Mouse (Mus musculus) liver, embryonic 14.5 days (tissue): ENCODE measurements around the gene Dync2li1. TPM values are rescaled to one million over a fixed set of nuclear protein-coding genes. Genes with fewer than 3 reads are reported as not detected.

Experiments
- ATAC-seq: fragments of 200-750 bp; cut with Nextera tagmentation; 2 replicates; pipeline ENCODE4 v1.8.0; 2017; ENCODE audit warnings: moderate number of reproducible peaks, mild to moderate bottlenecking, moderate library complexity; ENCODE audit not compliant: insufficient read depth
- DNase-seq, 3 experiments: peaks; one replicate each; pipeline ENCODE4 v3.0.0-alpha.2; 2012 to 2013; ENCODE audit warnings: low read depth in 3 of 3, low spot score in 3 of 3
- H3K27ac ChIP-seq: fragments of 300-500 bp; sonication (generic); 2 replicates; pipeline ENCODE4 v1.5.1; 2014; ENCODE audit warnings: moderate library complexity, mild to moderate bottlenecking, control low read depth, inconsistent platforms
- H3K27me3 ChIP-seq: fragments of 300-500 bp; sonication (generic); 2 replicates; pipeline ENCODE4 v1.6.1; 2014; ENCODE audit warnings: mild to moderate bottlenecking, low read length, moderate library complexity; ENCODE audit not compliant: control insufficient read depth, insufficient read depth
- H3K36me3 ChIP-seq: fragments of 300-500 bp; sonication (generic); replicated peaks from 2 replicates; pipeline ENCODE4 v1.6.1; 2014; ENCODE audit warnings: low read depth; ENCODE audit not compliant: control insufficient read depth, insufficient read depth
- H3K4me1 ChIP-seq, 2 experiments: fragments of 200-500 bp in 1 of 2; fragments of 300-500 bp in 1 of 2; sonication (generic) in 1 of 2; replicated peaks; 2 replicates each; pipeline ENCODE4 v1.6.1; 2012 to 2014; ENCODE audit warnings: antibody characterized with exemption in 1 of 2, inconsistent platforms in 1 of 2, low read length in 1 of 2; ENCODE audit not compliant: control insufficient read depth in 2 of 2, insufficient read depth in 2 of 2
- H3K4me2 ChIP-seq: fragments of 300-500 bp; sonication (generic); 2 replicates; pipeline ENCODE4 v1.6.1; 2014; ENCODE audit warnings: low read depth, mild to moderate bottlenecking, control low read depth, moderate library complexity
- H3K4me3 ChIP-seq, 2 experiments: fragments of 200-500 bp in 1 of 2; fragments of 300-500 bp in 1 of 2; sonication (generic) in 1 of 2; 2 replicates each; pipeline ENCODE4 v1.5.1; 2012 to 2014; ENCODE audit warnings: low read depth in 2 of 2, low read length in 2 of 2, mild to moderate bottlenecking in 2 of 2, control low read depth in 1 of 2, inconsistent platforms in 1 of 2, moderate library complexity in 1 of 2; ENCODE audit not compliant: insufficient read depth in 1 of 2
- H3K9ac ChIP-seq: fragments of 300-500 bp; sonication (generic); replicated peaks from 2 replicates; pipeline ENCODE4 v1.6.1; 2014; ENCODE audit warnings: mild to moderate bottlenecking, control low read depth, moderate library complexity
- H3K9me3 ChIP-seq: fragments of 300-500 bp; sonication (generic); 2 replicates; pipeline ENCODE4 v1.6.1; 2016; ENCODE audit warnings: low read length, mixed read lengths; ENCODE audit not compliant: control insufficient read depth
- CTCF ChIP-seq: IDR thresholded peaks from 2 replicates; pipeline ENCODE4 v1.5.1; 2016; ENCODE audit warnings: antibody characterized with exemption, low read depth, control low read depth
- EP300 ChIP-seq: IDR thresholded peaks from 2 replicates; pipeline ENCODE4 v1.6.1; 2016; ENCODE audit warnings: antibody characterized with exemption, low read depth
- WGBS: fragments of 180-500 bp; shearing (Covaris S2); extraction: QIAGEN DNeasy Blood & Tissue Kit; methylation state at CpG from one replicate; pipeline ENCODE4 v1.1.7; 2014; ENCODE audit not compliant: insufficient replicate concordance; 5-methylcytosine and 5-hydroxymethylcytosine counted together
- polyA plus RNA-seq, 2 experiments: library from polyadenylated mRNA; depleted of rRNA in 1 of 2; stranded (reverse) in 1 of 2; unstranded in 1 of 2; fragments of >200 nt; fragmentation: Nextera tagmentation in 1 of 2; extraction: Ambion mirVana in 1 of 2; gene quantifications; 2 replicates each; pipeline versions ENCODE4 v1.2.1 to v1.2.3; 2012 to 2014

Gene Dync2li1
- polyA plus RNA-seq, 2 experiments: 1.1 to 1.8 TPM

DNA sequence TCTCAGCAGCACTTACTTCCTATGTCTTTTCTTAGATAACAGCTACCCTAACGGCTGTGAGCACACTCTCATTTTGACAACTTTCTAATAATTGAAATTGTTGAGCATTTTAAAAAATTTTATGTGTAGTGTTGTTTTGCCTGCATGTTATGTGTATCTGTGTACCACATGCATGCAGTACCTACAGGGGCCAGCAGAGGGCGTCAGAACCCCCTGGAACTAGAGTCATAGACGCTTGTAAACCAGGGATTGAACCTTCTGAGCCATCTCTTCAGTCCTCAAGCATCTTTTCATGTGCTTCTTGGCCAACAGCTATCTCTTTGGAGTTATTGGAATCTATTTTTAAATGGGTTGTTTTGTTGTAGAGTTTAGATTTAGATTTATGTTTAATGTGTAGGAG lies 15.6 kb downstream of the Dync2li1 start:
- Histone ChIP-seq H3K27ac (no peak overlapping the region), H3K36me3 (no peaks in the 10 kb centered on the region), H3K4me2 (no peak overlapping the region), H3K4me1 (peaks cover 0 to 4% of the 10 kb centered on the region in 2 experiments; a peak in 2 of 4 replicates), H3K27me3 (no peaks in the 10 kb centered on the region), H3K9me3 (no peaks in the 10 kb centered on the region), H3K9ac (no peak overlapping the region), H3K4me3 (no peak overlapping the region)
- WGBS: 15% methylated on average over 3 of the region's 3 CpGs
- TF ChIP-seq CTCF (peak; percentile 85), EP300 (no peak)
- DNase-seq (peak in 2 of 3 experiments; percentile 6 to 10), ATAC-seq (no peak)

DNA sequence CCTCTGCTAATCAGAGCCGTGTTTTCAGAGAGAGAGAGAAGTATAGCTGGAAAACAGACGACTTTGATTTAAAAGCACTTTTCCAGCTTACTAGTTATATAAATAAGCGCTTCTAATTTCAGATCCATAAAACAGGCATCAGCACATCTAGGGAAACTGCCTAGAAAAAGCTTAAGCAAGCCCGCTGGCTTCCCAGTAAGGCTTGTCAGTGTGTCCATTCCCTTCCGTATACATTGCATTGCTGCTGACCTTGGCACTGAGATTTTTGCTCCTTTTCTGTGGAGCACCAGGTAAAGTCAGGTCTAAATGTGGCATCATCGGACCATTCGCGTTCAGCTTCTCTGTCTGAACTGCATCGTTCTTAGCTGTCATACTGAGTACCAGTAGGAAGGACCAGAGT lies 16.0 kb downstream of the Dync2li1 start:
- Histone ChIP-seq H3K4me2 (no peak overlapping the region), H3K27me3 (no peaks in the 10 kb centered on the region), H3K4me1 (peaks cover 0 to 4% of the 10 kb centered on the region in 2 experiments; a peak in 2 of 4 replicates), H3K27ac (no peak overlapping the region), H3K4me3 (no peak overlapping the region), H3K36me3 (no peaks in the 10 kb centered on the region), H3K9ac (no peak overlapping the region), H3K9me3 (no peaks in the 10 kb centered on the region)
- 76% methylated on average over 9 of the region's 9 CpGs for WGBS
- no peak for ATAC-seq
- no peak for DNase-seq
- TF ChIP-seq EP300 (no peak), CTCF (no peak)

DNA sequence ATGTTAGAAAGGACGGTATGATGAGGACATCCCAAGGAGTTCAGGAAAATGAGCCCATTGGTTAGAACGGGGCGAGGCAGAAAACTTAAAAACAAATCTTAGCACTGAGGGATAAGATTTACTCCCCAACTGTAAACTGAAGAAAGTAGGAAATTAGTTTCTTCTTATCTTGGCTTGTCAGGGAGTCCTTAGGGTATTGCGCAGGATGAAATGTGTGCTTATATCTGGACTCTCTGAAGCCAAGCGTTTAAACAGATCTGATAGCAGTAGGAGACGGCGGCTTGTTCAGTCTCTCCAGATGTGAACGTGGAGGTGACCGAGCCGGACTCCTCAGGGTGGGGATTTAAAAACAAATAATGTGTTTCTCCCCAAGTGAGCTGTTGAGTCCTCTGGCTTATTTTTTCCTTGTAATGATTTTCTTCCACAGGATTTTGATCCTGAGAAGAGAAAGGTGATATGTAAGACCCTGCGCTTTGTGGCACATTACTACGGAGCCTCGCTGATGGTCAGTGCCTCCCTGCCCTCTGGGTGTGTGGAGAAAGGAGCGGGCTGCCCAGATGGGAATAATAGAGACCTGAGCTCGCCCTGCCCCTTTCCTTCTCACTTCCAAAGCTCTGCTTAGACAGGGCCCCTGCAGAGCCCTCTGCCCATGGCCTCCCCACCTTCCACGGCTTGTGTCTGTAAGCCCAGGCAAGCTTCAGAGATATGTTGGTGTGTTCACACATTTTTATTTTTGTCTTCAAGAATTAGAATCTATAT lies 18.2 kb downstream of the Dync2li1 start:
- WGBS: 36% methylated on average over 16 of the region's 16 CpGs

DNA sequence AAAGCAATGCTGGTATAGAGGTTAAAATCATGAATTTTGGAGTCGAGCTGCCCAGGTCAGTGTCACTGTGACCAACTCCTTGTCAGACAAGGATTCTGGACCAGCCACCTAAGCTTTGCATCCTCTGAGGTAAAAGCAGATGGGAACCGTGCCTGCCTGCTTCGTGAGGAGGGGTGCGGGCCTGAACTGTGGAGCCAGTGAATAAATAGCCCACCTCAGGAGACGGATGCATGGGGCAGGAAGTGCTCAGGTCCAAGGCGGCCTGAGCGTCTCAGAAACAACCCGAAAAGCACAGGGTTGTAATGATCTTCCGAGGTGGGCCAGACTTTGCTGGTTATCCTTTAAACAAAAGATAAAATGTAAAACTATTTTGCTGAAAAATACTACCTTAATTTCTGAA lies 18.8 kb downstream of the Dync2li1 start:
- H3K9me3 ChIP-seq: no peaks in the 10 kb centered on the region
- H3K36me3 ChIP-seq: no peaks in the 10 kb centered on the region
- TF ChIP-seq CTCF (no peak), EP300 (no peak)
- no peak overlapping the region for H3K9ac ChIP-seq
- ATAC-seq: no peak
- no peak overlapping the region for H3K4me2 ChIP-seq
- 47% methylated on average over 9 of the region's 9 CpGs for whole genome bisulfite sequencing
- DNase-seq: no peak
- no peaks in the 10 kb centered on the region for H3K27me3 ChIP-seq
- H3K4me1 ChIP-seq: peaks cover 0 to 4% of the 10 kb centered on the region in 2 experiments; a peak in 2 of 4 replicates
- no peak overlapping the region for H3K4me3 ChIP-seq
- no peak overlapping the region for H3K27ac ChIP-seq

More for the DNA sequence above, 18.2 kb downstream of the Dync2li1 start:
- TF ChIP-seq CTCF (no peak), EP300 (no peak)
- H3K27ac ChIP-seq: no peak overlapping the region
- H3K27me3 ChIP-seq: no peaks in the 10 kb centered on the region
- H3K4me3 ChIP-seq: no peak overlapping the region
- ATAC-seq (no peak), DNase-seq (no peak)
- no peak overlapping the region for H3K9ac ChIP-seq
- no peak overlapping the region for H3K4me2 ChIP-seq
- H3K9me3 ChIP-seq: no peaks in the 10 kb centered on the region
- no peaks in the 10 kb centered on the region for H3K36me3 ChIP-seq
- peaks cover 0 to 4% of the 10 kb centered on the region in 2 experiments; a peak in 2 of 4 replicates for H3K4me1 ChIP-seq

DNA sequence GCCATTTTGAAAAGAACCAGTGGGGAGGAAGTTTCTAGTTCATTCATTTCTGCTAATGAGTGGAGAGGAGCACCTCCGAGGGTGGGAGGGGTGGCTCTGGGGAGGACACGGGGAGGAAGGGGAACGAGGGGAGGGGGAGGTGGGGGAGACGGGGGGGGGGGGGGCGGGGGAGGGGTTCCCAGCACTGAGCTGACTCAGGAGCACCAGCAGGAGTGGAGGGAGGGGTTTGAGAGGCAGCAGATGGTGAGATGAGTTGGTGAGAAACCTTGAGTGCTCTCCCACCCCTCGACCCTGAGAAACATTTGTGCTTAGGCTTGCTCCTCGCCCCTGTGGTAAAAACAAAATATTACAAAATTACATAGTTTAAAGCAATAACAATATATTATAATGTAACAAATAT lies 19.6 kb downstream of the Dync2li1 start:
- no peak for ATAC-seq
- H3K4me3 ChIP-seq: no peak overlapping the region
- no peak overlapping the region for H3K9ac ChIP-seq
- TF ChIP-seq EP300 (no peak), CTCF (no peak)
- no peak overlapping the region for H3K27ac ChIP-seq
- peaks cover 0 to 6% of the 10 kb centered on the region in 2 experiments; a peak in 2 of 4 replicates for H3K4me1 ChIP-seq
- no peak overlapping the region for H3K4me2 ChIP-seq
- H3K36me3 ChIP-seq: no peaks in the 10 kb centered on the region
- WGBS: 8% methylated on average over 6 of the region's 7 CpGs
- DNase-seq: no peak
- H3K9me3 ChIP-seq: no peaks in the 10 kb centered on the region
- H3K27me3 ChIP-seq: no peaks in the 10 kb centered on the region
